ENCODE assay signal across 40 mouse cellular contexts in genomic region chr13:113200726-113201125, GRCm38 (mm10). TPM values are rescaled to one million over a fixed set of nuclear protein-coding genes. Genes with fewer than 3 reads are reported as not detected.
DNase-seq lines count a peak whose midpoint lies in the region; ATAC-seq and TF ChIP-seq lines count a peak whose summit lies in the region.
"Had no signal": no experiment of that assay in that cellular context is flagged by ENCODE, and none has a peak within 500 bp of the region (broad histone marks: within the 10 kb centered on the region; RNA-seq: fewer than 3 reads in every experiment).

No protein-coding gene starts in this region.

- no peak overlapping the region for H3K9ac ChIP-seq in limb, embryonic 14.5 days (ENCODE audit: low read depth, low read length, severe bottlenecking)
- no peak overlapping the region for H3K9ac ChIP-seq in midbrain, embryonic 16.5 days (ENCODE audit: low read depth, low read length)
- H3K9ac ChIP-seq: forebrain, embryonic 12.5 days; forebrain, postnatal 0 days; heart, embryonic 12.5 days; hindbrain, embryonic 15.5 days; intestine, embryonic 15.5 days; liver, embryonic 15.5 days; lung, embryonic 14.5 days; neural tube, embryonic 12.5 days had no signal

- H3K4me3 ChIP-seq in embryonic facial prominence, embryonic 10.5 days, result no peak overlapping the region
- H3K4me3 ChIP-seq in limb, embryonic 14.5 days (replicated peaks; ENCODE audit: low read length), result no peak overlapping the region
- H3K4me3 ChIP-seq in midbrain, embryonic 16.5 days (ENCODE audit: low read depth, low read length), result no peak overlapping the region
- H3K4me3 ChIP-seq: erythroblast, embryonic 14.5 days; forebrain, embryonic 12.5 days; heart, embryonic 12.5 days; hindbrain, embryonic 10.5 days; hindbrain, embryonic 15.5 days; intestine, embryonic 15.5 days; liver, embryonic 15.5 days; myocyte; neural tube, embryonic 12.5 days had no signal

- ATAC-seq in limb, embryonic 14.5 days (ENCODE audit: low FRiP score, low read depth), result peak; percentile 12; the same call in 1 of the 2 replicates
- ATAC-seq in midbrain, embryonic 16.5 days, result no peak
- ATAC-seq: forebrain, postnatal 0 days; intestine, embryonic 15.5 days; Patski had no signal

- peaks cover 11% of the 10 kb centered on the region for H3K4me1 ChIP-seq in embryonic facial prominence, embryonic 10.5 days
- no peaks in the 10 kb centered on the region for H3K4me1 ChIP-seq in limb, embryonic 14.5 days (ENCODE audit: control insufficient read depth, insufficient read depth, low read length)
- H3K4me1 ChIP-seq in midbrain, embryonic 16.5 days (ENCODE audit: control insufficient read depth, insufficient read depth, low read length), result no peaks in the 10 kb centered on the region
- H3K4me1 ChIP-seq: hindbrain, embryonic 15.5 days; intestine, embryonic 15.5 days; liver, embryonic 15.5 days; neural tube, embryonic 12.5 days had no signal

- no peak for TF ChIP-seq POLR2A in limb, embryonic 14.5 days (IDR thresholded peaks at IDR 0.05; ENCODE audit: borderline replicate concordance, extremely low read depth, insufficient read depth, insufficient read length)

- H3K9me3 ChIP-seq in embryonic facial prominence, embryonic 10.5 days, result no peaks in the 10 kb centered on the region
- H3K9me3 ChIP-seq in limb, embryonic 14.5 days (ENCODE audit: control insufficient read depth, low read length), result no peaks in the 10 kb centered on the region
- no peaks in the 10 kb centered on the region for H3K9me3 ChIP-seq in midbrain, embryonic 16.5 days (replicated peaks; ENCODE audit: control insufficient read depth, low read length, poor library complexity, severe bottlenecking)
- H3K9me3 ChIP-seq: forebrain, embryonic 12.5 days; heart, embryonic 12.5 days; hindbrain, embryonic 10.5 days; hindbrain, embryonic 15.5 days; intestine, embryonic 15.5 days; liver, embryonic 15.5 days; neural tube, embryonic 12.5 days had no signal

- DNase-seq in embryo, embryonic 11.5 days (ENCODE audit: low read depth, low spot score), result peak; percentile 19
- no peak for DNase-seq in embryo, embryonic 9.5 days (ENCODE audit: extremely low spot score)
- DNase-seq in embryonic facial prominence, embryonic 10.5 days (ENCODE audit: low spot score), result peak; percentile 30
- peak; percentile 92 for DNase-seq in fibroblast of lung, adult 2 months (ENCODE audit: low read depth)
- DNase-seq in limb, embryonic 14.5 days (ENCODE audit: low spot score), result peak; percentile 30
- no peak for DNase-seq in gastrocnemius, postnatal 10 days
- DNase-seq in testis, postnatal 14 days (ENCODE audit: low spot score), result no peak
- DNase-seq: adrenal gland, postnatal 10 days; cerebellum, adult 8-10 months; embryo, embryonic 11 days; forebrain, postnatal 0 days; gastrocnemius, postnatal 14 days; heart, adult 18-20 months; kidney, adult 8-10 months; kidney, postnatal 10 days; lung, embryonic 14.5 days; lung, postnatal 14 days; right cerebral cortex, adult 18-20 months; spleen, adult 18-20 months; thymus, adult 2 months; thymus, postnatal 36 days had no signal

- 69% methylated on average over 8 of the region's 8 CpGs for WGBS in embryonic facial prominence, embryonic 10.5 days
- WGBS in limb, embryonic 14.5 days, result 21% methylated on average over 8 of the region's 8 CpGs
- 68% methylated on average over 8 of the region's 8 CpGs for WGBS in midbrain, embryonic 16.5 days

- H3K27ac ChIP-seq in embryonic facial prominence, embryonic 10.5 days (replicated peaks), result no peak overlapping the region; the same call in 1 of the 2 replicates
- no peak overlapping the region for H3K27ac ChIP-seq in limb, embryonic 14.5 days (replicated peaks; ENCODE audit: low read depth, low read length)
- no peak overlapping the region for H3K27ac ChIP-seq in midbrain, embryonic 16.5 days (ENCODE audit: low read length)
- H3K27ac ChIP-seq: forebrain, embryonic 12.5 days; hindbrain, embryonic 10.5 days; hindbrain, embryonic 15.5 days; intestine, embryonic 15.5 days; liver, embryonic 15.5 days; neural tube, embryonic 12.5 days; stomach, postnatal 0 days had no signal

- H3K4me2 ChIP-seq in limb, embryonic 14.5 days (replicated peaks; ENCODE audit: low read depth, low read length, severe bottlenecking), result no peak overlapping the region
- no peak overlapping the region for H3K4me2 ChIP-seq in midbrain, embryonic 16.5 days (ENCODE audit: low read length)
- H3K4me2 ChIP-seq: forebrain, embryonic 12.5 days; heart, embryonic 12.5 days; hindbrain, embryonic 15.5 days; intestine, embryonic 15.5 days; liver, embryonic 15.5 days; lung, embryonic 14.5 days; midbrain, embryonic 11.5 days; neural tube, embryonic 12.5 days had no signal

- no peaks in the 10 kb centered on the region for H3K27me3 ChIP-seq in embryonic facial prominence, embryonic 10.5 days (replicated peaks; ENCODE audit: low read depth, poor library complexity, severe bottlenecking)
- H3K27me3 ChIP-seq in limb, embryonic 14.5 days (ENCODE audit: control insufficient read depth, insufficient read depth, low read length), result no peaks in the 10 kb centered on the region
- H3K27me3 ChIP-seq in midbrain, embryonic 16.5 days (ENCODE audit: control insufficient read depth, insufficient read depth, low read depth, low read length), result no peaks in the 10 kb centered on the region
- H3K27me3 ChIP-seq: CH12.LX; forebrain, embryonic 12.5 days; heart, embryonic 12.5 days; hindbrain, embryonic 15.5 days; intestine, embryonic 15.5 days; liver, embryonic 15.5 days; neural tube, embryonic 12.5 days; Patski had no signal

- no peaks in the 10 kb centered on the region for H3K36me3 ChIP-seq in embryonic facial prominence, embryonic 10.5 days (replicated peaks)
- H3K36me3 ChIP-seq in limb, embryonic 14.5 days (ENCODE audit: control insufficient read depth, insufficient read depth, low read length), result no peaks in the 10 kb centered on the region
- no peaks in the 10 kb centered on the region for H3K36me3 ChIP-seq in midbrain, embryonic 16.5 days (ENCODE audit: control insufficient read depth, insufficient read depth, low read length)
- H3K36me3 ChIP-seq: forebrain, embryonic 12.5 days; heart, embryonic 12.5 days; hindbrain, embryonic 10.5 days; hindbrain, embryonic 15.5 days; intestine, embryonic 15.5 days; liver, embryonic 15.5 days; neural tube, embryonic 12.5 days had no signal

RNA-seq across cellular contexts. Expression of gene Esm1, which starts 8.7 kb away (rescaled TPM):
- polyA plus RNA-seq in embryonic facial prominence, embryonic 10.5 days (2016; fragmentation: Nextera tagmentation; extraction: Ambion mirVana), result 2.5 and 2.6 TPM in 2 replicates
- 2.0 and 2.2 TPM in 2 replicates for polyA plus RNA-seq in limb, embryonic 14.5 days (2012; rRNA removed)
- 2.2 and 2.3 TPM in 2 replicates for polyA plus RNA-seq in limb, embryonic 14.5 days (2014; fragmentation: Nextera tagmentation; extraction: Ambion mirVana)
- total RNA-seq in gastrocnemius, postnatal 10 days (2021), result 1 to 10 TPM; 3.6 to 3.9 TPM
- polyA plus RNA-seq in midbrain, embryonic 16.5 days (2015; fragmentation: Nextera tagmentation; extraction: Ambion mirVana), result 1.8 and 2.1 TPM in 2 replicates
- total RNA-seq: ES-E14 had no signal
- polyA plus RNA-seq: myocyte, Patski had no signal

RNA-seq across cellular contexts. Expression of gene Gzmk, which starts 25.0 kb away (rescaled TPM):
- polyA plus RNA-seq in embryonic facial prominence, embryonic 10.5 days (2016; fragmentation: Nextera tagmentation; extraction: Ambion mirVana), result not detected in 2 replicates
- polyA plus RNA-seq in limb, embryonic 14.5 days (2012; rRNA removed), result not detected in 2 replicates
- 0.25 TPM in 1 of 2 replicates, not detected in the other for polyA plus RNA-seq in limb, embryonic 14.5 days (2014; fragmentation: Nextera tagmentation; extraction: Ambion mirVana)
- not detected for total RNA-seq in gastrocnemius, postnatal 10 days (2021)
- polyA plus RNA-seq in midbrain, embryonic 16.5 days (2015; fragmentation: Nextera tagmentation; extraction: Ambion mirVana), result 0.14 and 0.26 TPM in 2 replicates
- total RNA-seq: adrenal gland, postnatal 10 days; CH12.LX; ES-E14; forebrain, postnatal 0 days; gastrocnemius, postnatal 14 days; heart, adult 18-20 months; layer of hippocampus, postnatal 14 days; liver, adult 2 months; midbrain, postnatal 0 days had no signal
- polyA plus RNA-seq: erythroblast, embryonic 14.5 days; forebrain, embryonic 12.5 days; forebrain, postnatal 0 days; heart, embryonic 12.5 days; heart, postnatal 0 days; hindbrain, embryonic 10.5 days; intestine, embryonic 15.5 days; liver, adult 2 months; liver, embryonic 15.5 days; lung, embryonic 14.5 days; midbrain, embryonic 11.5 days; midbrain, postnatal 0 days; myocyte; neural tube, embryonic 12.5 days; Patski; stomach, postnatal 0 days had no signal

Comparison
In these comparisons a context has a peak if more than half of its experiments do, and no peak if none do; other contexts are left out.
1. DNase-seq: peak in embryo, embryonic 11.5 days (single experiment), embryonic facial prominence, embryonic 10.5 days (single experiment), fibroblast of lung, adult 2 months (single experiment) and limb, embryonic 14.5 days (single experiment); none in embryo, embryonic 9.5 days (single experiment), gastrocnemius, postnatal 10 days (single experiment) and testis, postnatal 14 days (single experiment).